Mouse (Mus musculus): ENCODE data around the gene Kit. TPM values are rescaled to one million over a fixed set of nuclear protein-coding genes. Genes with fewer than 3 reads are reported as not detected.
A peak's percentile ranks its signal among the peaks of the same experiment; 100 is the strongest.

Gene Kit
- polyA plus RNA-seq, 1 experiment from 2014 or later, result 17.8 TPM

DNA sequence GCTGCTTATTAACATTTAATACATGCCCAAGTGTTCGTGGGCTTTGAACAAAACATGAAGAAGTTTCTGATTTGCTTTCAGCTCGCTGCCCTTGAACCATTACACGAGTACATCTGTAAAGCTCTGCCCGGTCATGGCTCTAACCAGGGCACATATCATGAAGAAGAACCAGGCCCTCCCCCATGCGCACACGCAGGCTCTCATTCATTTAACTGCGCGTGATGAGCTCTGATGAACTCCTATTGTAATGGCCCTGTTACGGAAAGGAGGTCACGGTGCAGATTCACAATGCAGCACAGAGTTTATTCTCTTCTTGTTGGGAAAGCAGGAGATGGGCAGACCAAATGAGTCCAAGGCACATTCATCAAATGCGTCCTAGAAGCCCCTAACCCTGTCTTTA, 17.1 kb upstream of the Kit start:
- no peak for ATAC-seq (ENCODE audit: low FRiP score, low TSS enrichment)
- Histone ChIP-seq H3K4me1 (ENCODE audit: control insufficient read depth, insufficient read depth, low read length) (no peaks in the 10 kb centered on the region), H3K4me3 (ENCODE audit: low read length) (no peak overlapping the region), H3K9me3 (ENCODE audit: control insufficient read depth, low read length) (no peaks in the 10 kb centered on the region), H3K27me3 (ENCODE audit: control insufficient read depth, insufficient read depth, low read length) (no peaks in the 10 kb centered on the region), H3K9ac (ENCODE audit: low read depth, low read length) (no peak overlapping the region), H3K36me3 (ENCODE audit: control insufficient read depth, insufficient read depth, low read length) (no peaks in the 10 kb centered on the region), H3K4me2 (replicated peaks; ENCODE audit: low read depth, low read length) (no peak overlapping the region), H3K27ac (ENCODE audit: low read depth, low read length) (no peak overlapping the region)
- 81% methylated on average over 11 of the region's 11 CpGs for WGBS

DNA sequence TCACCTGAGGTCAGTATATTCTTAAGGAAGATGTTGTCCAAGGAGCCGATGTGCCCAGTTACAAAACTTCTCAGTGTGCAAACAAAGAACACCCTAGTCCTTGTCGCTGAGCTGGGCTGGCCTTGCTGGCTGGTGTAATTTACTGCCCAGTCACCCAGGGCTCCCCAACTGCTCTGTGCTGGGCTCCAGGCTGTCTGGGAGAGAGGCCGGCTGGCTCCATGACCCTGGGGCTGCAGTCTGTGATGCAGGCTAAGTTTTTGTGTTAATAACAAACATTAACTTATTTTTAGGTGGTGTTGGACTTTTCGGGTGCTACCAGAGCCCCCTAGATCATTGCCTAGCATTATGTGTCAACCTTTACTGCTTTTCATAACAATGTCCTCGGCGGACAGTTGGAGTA, 15.4 kb upstream of the Kit start:
- H3K9ac ChIP-seq (ENCODE audit: low read depth, low read length), result no peak overlapping the region
- H3K4me2 ChIP-seq (replicated peaks; ENCODE audit: low read depth, low read length), result no peak overlapping the region
- no peak overlapping the region for H3K4me3 ChIP-seq (ENCODE audit: low read length)
- ATAC-seq (ENCODE audit: low FRiP score, low TSS enrichment), result peak; percentile 82
- 0 out of 2 replicates have a peak overlapping the region, but pooled peaks have one; percentile 38 for H3K27ac ChIP-seq (ENCODE audit: low read depth, low read length)
- no peaks in the 10 kb centered on the region for H3K36me3 ChIP-seq (ENCODE audit: control insufficient read depth, insufficient read depth, low read length)
- no peaks in the 10 kb centered on the region for H3K4me1 ChIP-seq (ENCODE audit: control insufficient read depth, insufficient read depth, low read length)
- no peaks in the 10 kb centered on the region for H3K9me3 ChIP-seq (ENCODE audit: control insufficient read depth, low read length)
- no peaks in the 10 kb centered on the region for H3K27me3 ChIP-seq (ENCODE audit: control insufficient read depth, insufficient read depth, low read length)
- 25% methylated on average over 6 of the region's 6 CpGs for WGBS

DNA sequence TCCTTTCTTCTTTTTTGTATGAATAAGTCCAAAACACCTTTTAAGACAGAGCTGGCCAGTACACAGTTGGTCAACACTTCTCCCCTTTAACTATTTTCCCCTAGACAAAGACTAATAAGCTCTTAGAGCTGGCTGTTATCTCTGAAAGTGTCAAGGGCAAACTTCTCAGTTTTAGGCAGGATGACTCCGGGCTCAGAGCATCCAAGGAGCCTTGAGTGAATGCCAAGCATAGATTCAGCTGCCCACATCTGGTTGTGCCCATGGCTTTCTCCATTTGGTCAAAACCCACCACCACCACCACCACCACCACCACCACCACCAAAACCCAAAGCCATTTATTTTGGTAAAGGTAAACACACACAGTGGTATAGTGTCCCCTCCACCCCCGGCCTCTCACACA, 13.5 kb upstream of the Kit start:
- Histone ChIP-seq H3K27ac (ENCODE audit: low read depth, low read length) (no peak overlapping the region), H3K36me3 (ENCODE audit: control insufficient read depth, insufficient read depth, low read length) (no peaks in the 10 kb centered on the region), H3K27me3 (ENCODE audit: control insufficient read depth, insufficient read depth, low read length) (no peaks in the 10 kb centered on the region), H3K4me3 (ENCODE audit: low read length) (no peak overlapping the region), H3K4me1 (ENCODE audit: control insufficient read depth, insufficient read depth, low read length) (no peaks in the 10 kb centered on the region), H3K4me2 (replicated peaks; ENCODE audit: low read depth, low read length) (no peak overlapping the region), H3K9me3 (ENCODE audit: control insufficient read depth, low read length) (no peaks in the 10 kb centered on the region), H3K9ac (ENCODE audit: low read depth, low read length) (no peak overlapping the region)
- 89% methylated on average over 2 of the region's 2 CpGs for WGBS
- no peak for ATAC-seq (ENCODE audit: low FRiP score, low TSS enrichment)

DNA sequence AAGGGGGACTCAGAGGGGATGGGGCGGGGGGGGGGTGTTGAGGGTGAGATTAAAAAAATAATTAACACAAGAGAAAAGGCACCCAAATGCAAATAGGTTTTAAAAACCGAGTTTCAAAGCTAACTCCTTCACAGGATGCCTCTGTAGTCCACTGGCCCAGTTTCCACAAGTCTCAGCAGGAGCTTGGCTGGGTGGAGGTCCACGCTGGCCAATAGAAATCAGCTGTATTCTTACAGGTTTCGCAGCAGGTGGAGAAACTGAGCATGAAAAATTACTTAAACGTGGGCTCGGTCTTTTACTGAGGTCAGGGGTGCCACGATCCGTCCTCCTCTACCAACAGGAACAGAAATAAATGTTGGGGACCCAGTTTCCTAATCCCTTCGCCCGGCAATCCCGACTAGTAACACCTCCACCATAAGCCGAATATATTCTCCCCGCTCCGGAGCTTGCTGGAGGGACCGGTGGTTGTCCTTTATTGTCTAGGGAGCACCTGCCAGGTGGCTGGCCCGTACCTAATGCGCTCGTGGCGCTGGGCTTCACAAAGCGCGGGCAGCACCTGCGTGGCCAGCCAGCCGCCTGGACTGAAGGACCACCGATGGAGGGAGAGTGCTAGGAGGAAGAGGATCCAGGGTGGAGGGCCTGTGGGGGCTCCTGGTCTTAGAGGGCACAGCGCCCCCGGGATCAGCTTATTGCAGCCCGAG, 415 bp upstream of the Kit start:
- Histone ChIP-seq H3K27me3 (ENCODE audit: control insufficient read depth, insufficient read depth, low read length) (peaks cover 2% of the 10 kb centered on the region; the same call in 1 of the 2 replicates), H3K4me3 (ENCODE audit: low read length) (peak overlapping the region; percentile 67), H3K9ac (ENCODE audit: low read depth, low read length) (peak overlapping the region; percentile 64), H3K36me3 (ENCODE audit: control insufficient read depth, insufficient read depth, low read length) (no peaks in the 10 kb centered on the region), H3K9me3 (ENCODE audit: control insufficient read depth, low read length) (no peaks in the 10 kb centered on the region), H3K4me2 (replicated peaks; ENCODE audit: low read depth, low read length) (peak overlapping the region; percentile 100), H3K4me1 (ENCODE audit: control insufficient read depth, insufficient read depth, low read length) (0 out of 2 replicates have a peak, but pooled peaks cover 11% of the 10 kb centered on the region), H3K27ac (ENCODE audit: low read depth, low read length) (no peak overlapping the region)
- WGBS, result 4% methylated on average over 27 of the region's 27 CpGs
- no peak for ATAC-seq (ENCODE audit: low FRiP score, low TSS enrichment)

DNA sequence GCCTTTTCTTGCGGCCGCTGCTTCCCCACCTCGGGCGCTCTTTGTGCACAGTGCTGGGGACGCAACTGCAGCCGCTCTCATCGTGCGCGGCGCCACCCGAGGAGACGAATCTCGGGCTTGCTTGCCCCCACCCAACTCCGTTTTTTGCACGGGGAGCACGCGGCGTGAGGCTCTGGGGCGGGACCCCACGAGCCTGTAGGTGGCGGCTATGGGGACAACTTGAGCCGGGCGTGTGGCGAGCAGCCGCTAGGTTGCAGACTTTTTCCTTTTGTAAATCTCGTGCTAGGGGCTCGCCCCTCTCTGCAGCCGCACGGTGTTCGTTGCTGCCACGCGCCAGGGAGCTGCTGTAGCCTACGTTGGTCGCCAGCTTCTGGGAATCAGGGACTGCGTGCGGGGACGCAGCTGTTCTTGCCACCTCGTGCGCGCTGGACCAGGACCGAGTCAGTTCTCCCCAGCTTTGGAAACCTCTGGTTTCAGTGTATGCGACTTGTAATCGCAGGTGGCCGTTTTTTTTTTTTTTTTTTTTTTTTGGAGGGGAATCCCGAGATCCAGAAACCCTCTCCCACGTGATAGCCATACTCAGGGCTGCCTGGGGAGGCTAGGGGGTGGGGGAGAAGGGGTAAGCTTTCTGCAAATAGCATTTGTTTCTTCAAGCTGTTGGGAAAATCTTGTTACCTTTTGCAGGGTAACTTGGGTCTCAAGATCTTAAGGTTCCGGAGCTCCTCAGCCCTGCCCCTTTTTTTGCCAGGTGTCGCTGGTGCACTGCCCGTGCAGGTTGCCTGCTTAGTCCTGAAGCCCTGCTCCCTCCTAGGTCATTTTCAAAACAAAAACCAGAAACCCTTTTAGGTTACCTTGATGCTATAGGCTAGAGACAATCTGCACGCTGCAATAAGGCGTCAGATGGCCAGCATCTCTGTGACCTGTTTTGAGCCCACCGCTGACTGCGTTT, 1.1 kb downstream of the Kit start:
- H3K27ac ChIP-seq (ENCODE audit: low read depth, low read length), result no peak overlapping the region
- H3K27me3 ChIP-seq (ENCODE audit: control insufficient read depth, insufficient read depth, low read length), result peaks cover 2% of the 10 kb centered on the region; the same call in 1 of the 2 replicates
- H3K9me3 ChIP-seq (ENCODE audit: control insufficient read depth, low read length), result no peaks in the 10 kb centered on the region
- H3K36me3 ChIP-seq (ENCODE audit: control insufficient read depth, insufficient read depth, low read length), result no peaks in the 10 kb centered on the region
- peak; percentile 73 for ATAC-seq (ENCODE audit: low FRiP score, low TSS enrichment)
- H3K4me1 ChIP-seq (ENCODE audit: control insufficient read depth, insufficient read depth, low read length), result 0 out of 2 replicates have a peak, but pooled peaks cover 11% of the 10 kb centered on the region
- peak overlapping the region; percentile 67 for H3K4me3 ChIP-seq (ENCODE audit: low read length)
- WGBS, result under 1% methylated on average over 53 of the region's 53 CpGs
- peak overlapping the region; percentile 100 for H3K4me2 ChIP-seq (replicated peaks; ENCODE audit: low read depth, low read length)
- H3K9ac ChIP-seq (ENCODE audit: low read depth, low read length), result peak overlapping the region; percentile 70

DNA sequence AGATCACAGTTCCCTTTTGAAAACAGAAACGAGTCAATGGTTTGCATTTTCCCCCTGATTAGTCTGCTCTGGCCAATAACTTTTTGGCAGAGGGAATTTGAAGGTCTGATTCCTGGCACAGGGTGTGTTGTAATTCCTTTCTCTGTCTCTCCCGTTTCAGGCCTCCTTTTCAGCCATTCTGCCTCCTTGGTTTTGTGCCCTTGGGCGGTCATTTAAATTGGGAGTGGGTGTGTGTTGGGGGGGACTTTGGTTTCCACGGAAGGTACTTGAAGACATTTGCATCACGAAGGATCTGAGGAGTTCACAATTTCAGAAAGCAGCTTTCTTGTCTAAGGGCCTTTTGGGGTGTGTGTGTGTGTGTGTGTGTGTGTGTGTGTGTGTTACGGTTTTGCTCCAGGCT, 2.0 kb downstream of the Kit start:
- H3K27ac ChIP-seq (ENCODE audit: low read depth, low read length), result no peak overlapping the region

DNA sequence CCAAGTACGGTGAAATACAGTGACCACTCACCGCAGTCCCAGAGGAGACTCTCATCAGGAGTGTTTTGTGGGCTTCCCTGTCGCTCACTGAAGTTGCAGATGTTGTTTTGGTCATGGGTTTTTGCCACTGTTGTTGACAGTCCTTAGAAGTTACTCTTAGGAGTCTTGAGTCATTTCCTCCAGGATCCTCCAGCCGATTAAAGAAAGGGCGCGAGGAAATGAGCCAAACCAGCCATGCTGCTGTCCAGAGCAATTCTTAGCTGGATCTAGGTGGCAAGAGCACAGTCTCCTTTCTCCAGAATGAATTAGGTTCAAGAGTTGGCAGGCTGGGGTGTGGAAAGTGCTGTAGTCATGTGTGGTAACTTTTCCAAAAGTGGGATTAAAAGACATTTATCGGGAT, 3.4 kb downstream of the Kit start:
- Histone ChIP-seq H3K4me2 (replicated peaks; ENCODE audit: low read depth, low read length) (no peak overlapping the region), H3K27me3 (ENCODE audit: control insufficient read depth, insufficient read depth, low read length) (peaks cover 2% of the 10 kb centered on the region; the same call in 1 of the 2 replicates), H3K4me3 (ENCODE audit: low read length) (no peak overlapping the region), H3K36me3 (ENCODE audit: control insufficient read depth, insufficient read depth, low read length) (no peaks in the 10 kb centered on the region), H3K4me1 (ENCODE audit: control insufficient read depth, insufficient read depth, low read length) (0 out of 2 replicates have a peak, but pooled peaks cover 11% of the 10 kb centered on the region), H3K9ac (ENCODE audit: low read depth, low read length) (no peak overlapping the region), H3K27ac (ENCODE audit: low read depth, low read length) (no peak overlapping the region), H3K9me3 (ENCODE audit: control insufficient read depth, low read length) (no peaks in the 10 kb centered on the region)
- 56% methylated on average over 7 of the region's 7 CpGs for WGBS
- ATAC-seq (ENCODE audit: low FRiP score, low TSS enrichment), result no peak

More for the DNA sequence above, 2.0 kb downstream of the Kit start:
- Histone ChIP-seq H3K4me1 (ENCODE audit: control insufficient read depth, insufficient read depth, low read length) (0 out of 2 replicates have a peak, but pooled peaks cover 11% of the 10 kb centered on the region), H3K36me3 (ENCODE audit: control insufficient read depth, insufficient read depth, low read length) (no peaks in the 10 kb centered on the region), H3K9me3 (ENCODE audit: control insufficient read depth, low read length) (no peaks in the 10 kb centered on the region), H3K27me3 (ENCODE audit: control insufficient read depth, insufficient read depth, low read length) (peaks cover 2% of the 10 kb centered on the region; the same call in 1 of the 2 replicates), H3K4me2 (replicated peaks; ENCODE audit: low read depth, low read length) (peak overlapping the region; percentile 100), H3K9ac (ENCODE audit: low read depth, low read length) (no peak overlapping the region), H3K4me3 (ENCODE audit: low read length) (peak overlapping the region; percentile 67; the same call in 1 of the 2 replicates)
- ATAC-seq (ENCODE audit: low FRiP score, low TSS enrichment), result no peak
- 28% methylated on average over 6 of the region's 6 CpGs for WGBS

DNA sequence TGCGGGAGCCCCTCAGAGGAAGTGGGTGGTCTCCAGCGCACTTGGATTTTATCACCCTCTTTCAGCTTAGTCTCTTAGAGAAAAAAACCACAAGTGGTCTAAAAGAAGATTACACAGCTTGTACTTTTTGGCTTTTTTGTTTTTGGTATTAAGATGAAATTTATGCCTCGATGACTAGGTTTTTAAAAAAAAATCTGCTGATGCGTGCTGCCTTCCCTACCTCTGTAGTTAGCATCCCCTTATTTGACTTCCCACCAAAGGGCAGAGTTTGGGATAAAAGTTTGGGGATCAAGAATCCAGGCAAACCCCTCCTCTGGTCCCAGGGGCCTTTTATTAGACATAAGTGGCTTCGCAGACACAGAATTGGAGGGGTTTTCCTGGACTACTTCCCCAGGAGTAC, 4.5 kb downstream of the Kit start:
- no peak overlapping the region for H3K4me2 ChIP-seq (replicated peaks; ENCODE audit: low read depth, low read length)
- 0 out of 2 replicates have a peak, but pooled peaks cover 11% of the 10 kb centered on the region for H3K4me1 ChIP-seq (ENCODE audit: control insufficient read depth, insufficient read depth, low read length)
- H3K27ac ChIP-seq (ENCODE audit: low read depth, low read length), result no peak overlapping the region
- no peak overlapping the region for H3K4me3 ChIP-seq (ENCODE audit: low read length)
- H3K27me3 ChIP-seq (ENCODE audit: control insufficient read depth, insufficient read depth, low read length), result peaks cover 2% of the 10 kb centered on the region; the same call in 1 of the 2 replicates
- H3K36me3 ChIP-seq (ENCODE audit: control insufficient read depth, insufficient read depth, low read length), result no peaks in the 10 kb centered on the region
- no peak overlapping the region for H3K9ac ChIP-seq (ENCODE audit: low read depth, low read length)
- no peaks in the 10 kb centered on the region for H3K9me3 ChIP-seq (ENCODE audit: control insufficient read depth, low read length)
- 83% methylated on average over 5 of the region's 5 CpGs for WGBS
- ATAC-seq (ENCODE audit: low FRiP score, low TSS enrichment), result no peak
